Mouse (Mus musculus): Measurements from ENCODE around the gene Hspb3. TPM values are rescaled to one million over a fixed set of nuclear protein-coding genes. Genes with fewer than 3 reads are reported as not detected.

The Hspb3 gene
- total RNA-seq, 2 experiments from 2014 or later = 47.7 to 56.6 TPM

- peak; percentile 38 for DNase-seq (ENCODE audit: low spot score)
Observed at GRCm38 (mm10) chr13:113638914-113639313, 24.6 kb downstream of the Hspb3 start.

GRCm38 (mm10) chr13:113635799-113636222 lies 27.7 kb downstream of the Hspb3 start:
- DNase-seq (ENCODE audit: low spot score) = no peak

DNA sequence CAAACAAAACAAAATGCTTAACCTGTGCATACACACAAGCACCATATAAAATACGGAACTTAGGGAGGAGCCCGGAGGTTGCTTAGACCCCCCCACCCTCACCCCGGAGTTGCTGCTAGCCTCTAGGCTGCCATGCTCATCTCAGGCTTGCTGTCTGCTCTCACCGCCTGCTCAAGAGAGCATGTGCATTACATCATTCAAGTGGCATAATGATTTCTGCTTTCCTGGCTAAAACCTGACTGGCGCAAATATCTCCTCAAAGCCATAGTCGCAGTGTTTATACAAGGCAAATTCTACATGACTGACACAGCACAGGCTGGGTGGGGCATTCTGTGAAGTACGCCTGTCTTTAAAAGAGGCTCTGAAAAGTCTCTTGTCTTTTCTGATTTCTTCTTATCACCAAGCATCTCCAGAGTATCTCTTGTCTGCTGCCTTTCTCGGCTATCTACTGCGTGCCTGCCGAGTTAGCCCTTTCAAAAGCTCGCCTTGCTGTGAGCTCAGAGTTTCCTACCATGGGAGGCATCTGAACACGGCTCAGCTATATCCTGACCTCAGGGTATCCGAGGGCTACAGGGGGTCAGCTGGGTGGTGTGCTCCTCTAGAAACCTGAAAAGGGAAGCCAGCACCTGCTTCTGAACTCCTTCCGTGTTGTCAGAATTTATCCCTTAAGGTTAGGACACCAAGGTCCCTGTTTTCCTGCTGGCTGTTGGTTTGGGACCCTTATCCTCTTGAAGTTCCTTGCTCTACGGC lies 28.6 kb downstream of the Hspb3 start:
- DNase-seq (ENCODE audit: low spot score) = no peak

DNA sequence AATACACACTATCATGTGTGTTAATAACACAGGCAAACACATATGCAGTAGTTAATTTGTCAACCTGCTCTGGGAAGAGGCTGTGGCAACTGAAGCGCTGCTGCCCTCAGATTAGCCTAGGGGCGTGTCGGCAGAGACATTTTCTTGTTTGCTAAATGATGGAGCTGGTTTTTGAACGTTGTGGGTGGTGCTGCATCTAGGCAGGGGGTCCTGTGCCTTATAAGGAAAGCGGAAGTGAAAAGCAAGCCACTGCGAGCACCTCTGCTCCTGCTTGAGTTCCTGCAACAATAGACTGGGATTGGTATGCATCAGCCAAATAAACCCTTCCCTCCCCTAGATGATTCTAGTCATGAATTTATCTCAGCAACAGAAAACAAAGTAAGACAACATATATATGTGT lies 31.0 kb downstream of the Hspb3 start:
- no peak for DNase-seq (ENCODE audit: low spot score)

DNA sequence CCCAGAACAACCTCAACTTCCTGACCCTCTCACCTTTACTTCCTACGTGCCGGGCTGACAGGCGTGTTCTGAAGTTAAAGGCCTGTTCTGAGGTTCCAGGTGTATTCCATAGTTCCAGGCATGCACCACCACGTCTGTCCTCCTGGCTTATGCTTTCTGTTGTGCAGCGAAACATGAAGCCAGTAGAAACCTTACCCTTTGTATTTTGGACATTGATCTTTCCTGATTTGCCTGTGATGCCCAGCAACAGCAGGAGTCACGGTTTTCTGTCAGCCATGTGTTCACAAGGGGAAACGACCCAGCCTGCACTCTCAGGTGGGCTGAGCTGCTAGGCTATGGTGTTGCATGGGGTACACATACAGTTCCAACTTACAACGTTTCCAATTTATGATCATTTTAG lies 35.9 kb downstream of the Hspb3 start:
- DNase-seq (ENCODE audit: low spot score) = no peak

- no peak for DNase-seq (ENCODE audit: low spot score)
Observed at GRCm38 (mm10) chr13:113622865-113623255, 40.6 kb downstream of the Hspb3 start.

- DNase-seq (ENCODE audit: low spot score) = no peak
Observed at GRCm38 (mm10) chr13:113622122-113622864, 41.2 kb downstream of the Hspb3 start.

DNA sequence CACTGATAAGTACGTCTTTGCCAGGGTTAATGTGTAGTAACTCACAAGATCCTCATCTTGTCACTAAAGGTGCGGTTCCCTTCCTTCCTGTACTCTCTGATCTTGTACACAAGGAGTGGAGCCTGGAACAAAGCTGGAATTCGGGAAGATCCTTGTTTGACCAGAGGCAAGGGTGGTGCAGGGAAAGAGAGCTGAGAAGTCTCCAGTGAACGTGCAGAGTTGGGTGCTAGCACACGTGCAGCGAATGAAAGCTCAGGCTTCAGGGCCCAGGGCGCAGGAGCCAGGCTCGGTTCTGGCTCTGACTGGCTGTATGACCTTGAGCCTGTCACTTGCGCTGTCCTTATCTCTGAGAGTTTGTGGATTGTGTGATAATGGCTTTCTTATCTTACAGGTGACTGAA lies 44.5 kb downstream of the Hspb3 start:
- no peak for DNase-seq (ENCODE audit: low spot score)

DNA sequence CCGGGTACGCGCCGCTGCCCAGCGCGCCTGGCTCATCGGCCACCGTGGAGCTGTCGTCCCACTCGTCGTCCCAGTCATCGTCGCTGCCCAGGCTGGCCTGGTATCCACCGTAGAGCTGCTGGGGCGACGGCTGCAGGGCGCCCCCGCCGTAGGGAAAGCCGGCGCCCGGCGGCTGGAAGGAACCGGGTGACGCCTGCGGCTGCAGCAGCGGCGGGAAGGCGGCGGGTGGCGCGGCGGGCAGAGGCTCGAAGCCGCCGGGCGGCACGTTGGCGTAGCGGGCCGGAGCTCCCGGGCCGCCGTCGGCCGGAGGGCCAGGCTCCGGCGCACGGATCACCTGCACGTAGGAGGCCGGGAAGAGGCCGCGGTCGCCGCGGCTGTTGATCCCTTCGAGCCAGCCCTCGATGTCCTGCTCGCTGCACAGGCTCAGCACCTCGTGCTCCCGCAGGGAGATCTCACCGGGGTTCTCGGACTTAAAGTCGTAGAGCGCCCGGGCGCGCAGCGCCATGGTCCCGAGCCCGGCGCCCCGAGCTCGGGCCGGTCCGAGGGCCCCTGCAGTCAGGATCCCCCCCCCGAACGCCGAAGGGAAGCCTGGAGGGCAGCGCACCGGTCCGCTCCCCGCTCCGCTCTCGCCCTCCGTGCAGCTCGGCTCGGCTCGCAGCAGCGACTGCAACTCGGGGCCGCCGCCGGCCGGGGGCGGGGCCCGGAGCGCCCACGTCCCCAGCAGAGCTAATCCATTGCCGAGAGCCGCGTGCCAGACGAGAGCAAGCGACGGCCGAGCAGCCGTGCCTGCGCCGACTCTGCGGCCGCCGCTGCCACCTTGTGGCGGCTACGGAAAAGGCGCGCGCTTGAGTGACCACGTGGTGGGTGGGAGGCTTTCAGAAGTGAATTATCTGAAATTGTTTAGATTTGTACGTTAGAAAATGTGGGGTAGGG lies 45.3 kb downstream of the Hspb3 start, which contains the start of gene Snx18:
Snx18 (minus strand) TSS at position 674 of the 933 bp plus-strand sequence.
- peak; percentile 90 for DNase-seq (ENCODE audit: low spot score)

DNA sequence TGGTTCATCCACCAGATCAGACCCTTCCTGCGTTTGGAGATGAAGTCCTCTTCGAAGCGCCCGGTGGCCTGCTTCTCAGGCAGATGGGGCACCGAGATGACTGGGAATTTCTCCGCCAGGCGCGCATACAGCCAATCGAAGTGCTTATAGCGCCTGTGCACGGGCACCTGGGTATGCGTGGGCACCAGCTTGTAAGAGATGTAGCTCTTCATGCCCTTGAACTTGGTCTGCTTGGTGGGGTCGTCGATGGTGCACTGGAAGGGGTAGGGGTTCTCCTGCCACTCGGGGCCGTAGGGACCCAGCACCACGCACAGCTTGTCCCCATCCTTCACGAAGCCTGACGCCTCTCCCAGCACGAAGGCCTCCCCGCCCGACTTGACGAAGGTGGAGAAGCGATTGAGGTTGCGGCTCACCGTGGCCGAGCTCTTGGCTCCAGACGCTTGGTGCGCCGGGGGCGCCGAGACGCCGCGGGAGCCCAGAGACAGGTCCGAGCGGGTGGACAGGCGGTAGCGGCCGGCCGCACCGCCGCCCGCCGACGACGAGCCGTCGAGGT lies 46.1 kb downstream of the Hspb3 start:
- no peak for DNase-seq (ENCODE audit: low spot score)

DNA sequence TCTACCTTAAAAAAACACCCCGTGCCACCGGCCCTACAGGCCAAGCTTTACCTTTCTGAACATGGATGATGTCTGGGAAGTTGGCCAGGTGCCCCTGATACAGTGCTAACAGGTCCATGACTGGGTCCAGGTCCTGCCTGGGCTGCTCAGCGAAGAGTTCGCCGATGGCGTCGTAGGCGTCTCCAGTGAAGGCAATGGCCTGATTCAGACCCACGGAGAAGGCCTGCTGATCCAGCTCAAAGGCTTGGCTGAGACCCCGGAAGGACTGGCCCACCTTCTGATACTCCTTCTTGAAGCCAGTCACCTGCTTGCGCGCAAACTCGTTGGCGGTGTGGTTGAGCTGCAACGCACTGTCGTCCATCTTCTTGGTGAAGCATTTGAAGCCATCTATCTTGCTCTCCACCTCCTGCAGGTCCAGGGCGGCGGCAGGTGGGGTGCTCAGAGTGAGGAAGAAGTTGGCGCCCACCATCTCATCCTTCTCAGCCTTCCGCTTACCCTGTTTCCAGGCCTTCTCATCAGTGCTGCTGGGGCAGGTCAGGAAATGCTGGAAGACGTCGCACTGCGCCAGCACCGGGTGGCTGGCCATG lies 46.6 kb downstream of the Hspb3 start:
- DNase-seq (ENCODE audit: low spot score) = peak; percentile 20

DNA sequence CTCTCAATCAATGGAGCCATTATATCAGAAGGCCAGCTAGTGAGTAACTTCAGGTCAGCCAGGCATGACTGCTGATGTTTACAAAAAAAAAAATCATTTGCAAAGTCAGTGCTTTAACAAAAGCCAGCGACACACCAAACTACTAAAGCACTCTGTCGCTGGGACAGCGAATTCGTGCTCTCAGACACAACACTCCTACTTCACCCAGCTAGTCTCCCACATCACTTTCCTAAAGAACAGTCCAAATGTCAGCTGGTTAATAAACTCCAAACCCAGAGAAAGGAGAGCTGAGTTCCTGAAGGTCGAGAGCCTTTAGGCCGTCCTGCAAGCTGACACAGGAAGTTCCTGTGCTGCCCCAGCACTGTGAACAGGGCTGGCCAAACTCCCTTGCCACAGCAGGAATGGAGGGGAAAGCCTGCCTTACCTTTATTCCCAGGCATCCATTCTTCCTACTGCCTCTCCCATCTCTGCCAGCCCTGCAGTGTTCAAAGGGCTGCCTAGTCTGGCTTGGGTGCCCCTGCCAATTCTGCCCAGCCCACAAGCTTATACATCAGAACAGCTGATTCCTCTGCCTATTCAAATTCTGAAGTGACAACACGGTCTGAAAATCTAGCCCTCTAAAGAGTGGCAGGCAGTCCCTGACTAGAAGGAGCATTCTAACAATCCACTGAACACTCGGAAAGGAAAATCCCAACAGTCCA lies 47.4 kb downstream of the Hspb3 start:
- no peak for DNase-seq (ENCODE audit: low spot score)

DNA sequence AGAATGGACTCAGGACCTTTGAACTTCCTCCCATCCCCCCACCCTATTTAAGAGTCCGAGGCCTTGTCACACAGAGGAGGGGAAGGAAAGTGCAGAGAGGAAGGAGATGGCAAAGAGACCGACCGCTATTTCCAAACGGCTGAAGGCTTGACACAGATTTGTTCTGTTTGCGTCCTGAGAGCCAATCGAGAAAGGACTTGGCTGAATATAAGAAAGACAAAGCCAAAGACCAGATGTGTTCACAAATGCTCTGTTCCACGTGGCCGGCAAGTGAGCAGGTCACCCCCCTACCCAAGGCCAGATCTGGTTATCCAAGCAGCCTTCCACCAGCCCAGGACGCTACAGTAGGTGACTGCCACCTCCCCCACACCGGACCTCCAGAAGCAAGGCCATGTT lies 47.9 kb downstream of the Hspb3 start:
- DNase-seq (ENCODE audit: low spot score) = peak; percentile 44

- peak; percentile 90 for DNase-seq (ENCODE audit: low spot score)
Observed at GRCm38 (mm10) chr13:113614635-113615545, 48.6 kb downstream of the Hspb3 start.

- no peak for DNase-seq (ENCODE audit: low spot score)
Observed at GRCm38 (mm10) chr13:113613882-113614281, 49.6 kb downstream of the Hspb3 start.

GRCm38 (mm10) chr13:113613341-113613740 lies 50.1 kb downstream of the Hspb3 start:
- no peak for DNase-seq (ENCODE audit: low spot score)

Measured in gastrocnemius, adult 18-20 months (tissue).